Mouse (Mus musculus) G1E (cell line): Measurements from ENCODE around the gene Krt9. TPM values are rescaled to one million over a fixed set of nuclear protein-coding genes. Genes with fewer than 3 reads are reported as not detected.

Experiments
- ATAC-seq: 2 replicates; pipeline ENCODE4 v1.8.0; 2016; ENCODE audit warnings: mild to moderate bottlenecking; ENCODE audit not compliant: insufficient number of reproducible peaks, poor library complexity, low FRiP score, severe bottlenecking; ENCODE audit errors: extremely low read depth
- DNase-seq: peaks from one replicate; pipeline ENCODE4 v3.0.0; 2012; ENCODE audit warnings: low spot score
- H3K27me3 ChIP-seq: 2 replicates; pipeline ENCODE4 v1.6.1; 2012; ENCODE audit warnings: mild to moderate bottlenecking, low read length, inconsistent platforms; ENCODE audit not compliant: insufficient read depth
- H3K36me3 ChIP-seq: replicated peaks from 2 replicates; pipeline ENCODE3; 2012; ENCODE audit warnings: mild to moderate bottlenecking, inconsistent platforms
- H3K4me1 ChIP-seq: 2 replicates; pipeline ENCODE4 v1.6.1; 2012; ENCODE audit warnings: low read depth, low read length, inconsistent platforms, mixed read lengths; ENCODE audit not compliant: insufficient read depth
- H3K4me3 ChIP-seq: 2 replicates; pipeline ENCODE4 v1.5.1; 2012; ENCODE audit warnings: low read depth, mild to moderate bottlenecking, inconsistent platforms, low read length, moderate library complexity, mixed read lengths
- H3K9me3 ChIP-seq: replicated peaks from 2 replicates; pipeline ENCODE4 v1.6.1; 2012; ENCODE audit warnings: inconsistent platforms
- CTCF ChIP-seq: IDR thresholded peaks from 2 replicates; pipeline ENCODE4 v1.5.1; 2012; ENCODE audit warnings: low read depth, low read length, inconsistent platforms, mixed read lengths
- GATA1 ChIP-seq: IDR thresholded peaks from 2 replicates; pipeline ENCODE4 v1.6.1; 2012; ENCODE audit warnings: borderline replicate concordance, low read length, inconsistent platforms, mixed read lengths
- GATA2 ChIP-seq: IDR thresholded peaks from 2 replicates; pipeline ENCODE4 v1.6.1; 2012; ENCODE audit warnings: low read depth, low read length, inconsistent platforms, borderline replicate concordance
- POLR2AphosphoS5 ChIP-seq: IDR thresholded peaks from 2 replicates; pipeline ENCODE4 v1.6.1; 2012; ENCODE audit warnings: low read depth, low read length, inconsistent platforms; ENCODE audit not compliant: insufficient replicate concordance
- TAL1 ChIP-seq: conservative IDR thresholded peaks from 2 replicates; pipeline ENCODE4 v1.6.1; 2012; ENCODE audit warnings: low read depth, low read length, inconsistent platforms, mixed read lengths
- polyA plus RNA-seq: library from polyadenylated mRNA; stranded (reverse); fragments of >175 nt; gene quantifications from 2 replicates; pipeline ENCODE4 v1.2.3, GENCODE M21; 2012
- total RNA-seq, 2 experiments: library from RNA; stranded (forward) in 1 of 2; stranded (reverse) in 1 of 2; fragments of 200-1000 nt in 1 of 2; fragments of >200 nt in 1 of 2; fragmentation: Nextera tagmentation in 1 of 2; gene quantifications; 2 replicates each; pipeline ENCODE4 v1.2.3; 2014 to 2017

Gene Krt9
- total and polyA plus RNA-seq, 3 experiments = not detected

DNA sequence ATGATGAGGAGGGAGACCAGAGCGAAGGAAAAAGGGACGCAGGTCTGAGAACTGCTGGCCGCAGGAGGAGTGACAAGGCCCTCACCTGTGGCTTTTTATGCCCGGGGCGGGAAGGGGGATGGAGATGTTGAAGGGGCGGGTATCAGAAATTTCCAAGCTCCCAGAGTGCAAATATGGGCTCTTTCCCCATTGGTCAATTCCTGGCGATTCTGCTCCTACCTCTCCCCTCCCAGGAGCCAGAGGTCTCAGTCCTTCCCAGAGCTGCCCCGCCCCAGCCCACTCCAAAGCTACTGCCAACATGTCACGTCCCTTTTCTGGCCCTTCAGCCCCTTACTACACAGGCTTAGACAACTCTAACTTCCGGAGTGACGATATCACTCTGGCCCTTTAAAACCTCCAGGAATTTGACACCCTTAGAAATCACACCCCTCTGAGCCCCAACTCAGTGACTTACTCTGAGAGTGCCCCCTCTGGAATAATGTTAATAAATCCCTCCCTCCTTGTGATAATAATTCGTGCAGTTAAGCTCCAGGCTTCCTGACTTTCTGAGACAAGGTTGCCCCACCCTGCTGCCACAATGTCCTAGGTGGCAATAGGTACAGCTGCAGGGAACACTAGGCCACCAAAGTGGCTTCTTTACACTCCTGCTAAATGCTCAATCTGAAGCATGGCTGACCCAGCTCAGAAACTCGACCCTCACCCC is 47.0 kb downstream of the Krt9 start:
- H3K27me3 ChIP-seq = no peaks in the 10 kb centered on the region
- DNase-seq = no peak

GRCm38 (mm10) chr11:100145104-100145503 is 47.9 kb downstream of the Krt9 start:
- ATAC-seq (no peak), DNase-seq (no peak)

More for the DNA sequence above, 47.0 kb downstream of the Krt9 start:
- Histone ChIP-seq H3K4me3 (no peak overlapping the region), H3K36me3 (no peaks in the 10 kb centered on the region), H3K4me1 (no peaks in the 10 kb centered on the region), H3K9me3 (peaks cover 75% of the 10 kb centered on the region)
- TF ChIP-seq TAL1 (no peak), GATA1 (no peak), CTCF (no peak), GATA2 (no peak), POLR2AphosphoS5 (no peak)
- no peak for ATAC-seq

GRCm38 (mm10) chr11:100140966-100141365 is 52.1 kb downstream of the Krt9 start:
- Histone ChIP-seq H3K36me3 (no peaks in the 10 kb centered on the region), H3K4me3 (peak overlapping the region; percentile 36; the same call in 1 of the 2 replicates), H3K27me3 (no peaks in the 10 kb centered on the region), H3K9me3 (peaks cover 85% of the 10 kb centered on the region), H3K4me1 (no peaks in the 10 kb centered on the region)
- TF ChIP-seq CTCF (no peak), POLR2AphosphoS5 (no peak), GATA1 (no peak), TAL1 (no peak), GATA2 (no peak)
- ATAC-seq (no peak), DNase-seq (no peak)

More at GRCm38 (mm10) chr11:100145104-100145503, 47.9 kb downstream of the Krt9 start:
- no peak for TF ChIP-seq TAL1
- no peak for TF ChIP-seq GATA1
- TF ChIP-seq POLR2AphosphoS5 = no peak
- no peak for TF ChIP-seq CTCF
- no peak for TF ChIP-seq GATA2
- H3K4me3 ChIP-seq = no peak overlapping the region
- peaks cover 78% of the 10 kb centered on the region for H3K9me3 ChIP-seq
- H3K4me1 ChIP-seq = no peaks in the 10 kb centered on the region
- no peaks in the 10 kb centered on the region for H3K36me3 ChIP-seq
- no peaks in the 10 kb centered on the region for H3K27me3 ChIP-seq

DNA sequence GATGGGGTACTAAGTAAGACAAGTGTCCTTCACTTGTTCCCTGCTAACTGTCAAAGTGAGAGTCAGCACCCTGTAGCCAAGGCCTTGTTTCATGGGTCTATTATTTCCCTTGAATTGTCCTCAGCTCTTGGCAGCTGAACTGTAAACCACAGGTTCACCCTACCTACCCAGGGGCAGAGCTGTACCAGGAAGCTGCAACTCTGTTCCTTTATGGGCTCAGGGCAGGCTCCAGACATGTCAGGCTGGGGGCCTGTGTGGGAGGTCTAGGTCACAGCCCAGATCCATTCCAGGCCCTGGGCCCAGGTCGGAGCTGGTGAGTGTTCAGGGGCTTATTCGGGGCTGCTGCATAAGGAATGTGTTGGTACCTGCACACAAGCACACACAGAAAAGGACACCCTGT is 53.7 kb downstream of the Krt9 start:
- Histone ChIP-seq H3K27me3 (no peaks in the 10 kb centered on the region), H3K9me3 (peaks cover 83% of the 10 kb centered on the region), H3K4me1 (no peaks in the 10 kb centered on the region), H3K36me3 (no peaks in the 10 kb centered on the region), H3K4me3 (no peak overlapping the region)
- DNase-seq = no peak
- TF ChIP-seq GATA1 = no peak
- no peak for TF ChIP-seq POLR2AphosphoS5
- no peak for TF ChIP-seq TAL1
- no peak for TF ChIP-seq GATA2
- TF ChIP-seq CTCF = no peak
- ATAC-seq = no peak

DNA sequence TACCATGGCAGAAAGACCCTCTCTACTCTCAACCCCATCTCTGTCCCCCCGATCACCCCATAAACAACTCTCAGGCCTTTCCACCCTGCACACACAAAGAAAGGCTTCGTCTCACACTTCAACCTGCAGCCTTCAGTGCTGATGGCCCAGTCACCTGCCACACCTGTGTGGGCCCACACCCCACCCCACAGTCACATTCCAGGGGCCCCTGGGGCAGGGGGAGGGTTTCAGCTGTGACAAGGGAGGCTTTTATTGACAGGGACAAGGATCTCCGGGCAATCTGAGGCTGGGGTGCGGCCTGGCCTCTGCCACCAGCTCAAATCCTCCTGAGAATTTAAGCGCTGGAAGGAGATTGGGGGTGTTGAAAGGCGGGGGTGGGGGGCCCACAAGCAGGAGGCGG is 54.2 kb downstream of the Krt9 start:
- no peak overlapping the region for H3K4me3 ChIP-seq
- TF ChIP-seq CTCF (no peak), TAL1 (no peak), GATA1 (no peak), GATA2 (no peak), POLR2AphosphoS5 (no peak)
- ATAC-seq = no peak
- no peaks in the 10 kb centered on the region for H3K4me1 ChIP-seq
- H3K27me3 ChIP-seq = no peaks in the 10 kb centered on the region
- DNase-seq = no peak
- no peaks in the 10 kb centered on the region for H3K36me3 ChIP-seq
- H3K9me3 ChIP-seq = peaks cover 84% of the 10 kb centered on the region

- H3K36me3 ChIP-seq = no peaks in the 10 kb centered on the region
- H3K4me3 ChIP-seq = no peak overlapping the region
- DNase-seq = no peak
- no peaks in the 10 kb centered on the region for H3K4me1 ChIP-seq
- TF ChIP-seq GATA2 (no peak), CTCF (no peak), GATA1 (no peak), POLR2AphosphoS5 (no peak), TAL1 (no peak)
- no peaks in the 10 kb centered on the region for H3K27me3 ChIP-seq
- H3K9me3 ChIP-seq = peaks cover 92% of the 10 kb centered on the region
- ATAC-seq = no peak
Observed at GRCm38 (mm10) chr11:100137693-100138092, 55.4 kb downstream of the Krt9 start.

Other genes starting within 250 kb of the Krt9 start
Only the 20 nearest of the 26 such genes appear.
- not detected in 2 replicates for gene Krtap16-1, start 206.6 kb downstream of the Krt9 start, total RNA-seq (2014; fragmentation: Nextera tagmentation)
- gene Krtap16-1, start 206.6 kb downstream of the Krt9 start, total RNA-seq (2017) = 0.06 and 0.11 TPM in 2 replicates
- not detected in 2 replicates for gene Krtap16-1, start 206.6 kb downstream of the Krt9 start, polyA plus RNA-seq
- gene Krtap17-1, start 199.3 kb downstream of the Krt9 start, total RNA-seq (2014; fragmentation: Nextera tagmentation) = not detected in 2 replicates
- gene Krtap17-1, start 199.3 kb downstream of the Krt9 start, total RNA-seq (2017) = not detected in 2 replicates
- gene Krtap17-1, start 199.3 kb downstream of the Krt9 start, polyA plus RNA-seq = not detected in 2 replicates
- not detected in 2 replicates for gene Krt33a, start 177.0 kb downstream of the Krt9 start, total RNA-seq (2014; fragmentation: Nextera tagmentation)
- not detected in 2 replicates for gene Krt33a, start 177.0 kb downstream of the Krt9 start, total RNA-seq (2017)
- not detected in 2 replicates for gene Krt33a, start 177.0 kb downstream of the Krt9 start, polyA plus RNA-seq
- gene Krt33b, start 163.4 kb downstream of the Krt9 start, total RNA-seq (2014; fragmentation: Nextera tagmentation) = not detected in 2 replicates
- gene Krt33b, start 163.4 kb downstream of the Krt9 start, total RNA-seq (2017) = not detected in 2 replicates
- gene Krt33b, start 163.4 kb downstream of the Krt9 start, polyA plus RNA-seq = not detected in 2 replicates
- gene Krt34, start 151.7 kb downstream of the Krt9 start, total RNA-seq (2014; fragmentation: Nextera tagmentation) = not detected in 2 replicates
- not detected in 2 replicates for gene Krt34, start 151.7 kb downstream of the Krt9 start, total RNA-seq (2017)
- gene Krt34, start 151.7 kb downstream of the Krt9 start, polyA plus RNA-seq = not detected in 2 replicates
- gene Krt31, start 142.7 kb downstream of the Krt9 start, total RNA-seq (2014; fragmentation: Nextera tagmentation) = not detected in 2 replicates
- gene Krt31, start 142.7 kb downstream of the Krt9 start, total RNA-seq (2017) = 0.06 TPM in 1 of 2 replicates, not detected in the other
- not detected in 2 replicates for gene Krt31, start 142.7 kb downstream of the Krt9 start, polyA plus RNA-seq
- not detected in 2 replicates for gene Krt32, start 105.0 kb downstream of the Krt9 start, total RNA-seq (2014; fragmentation: Nextera tagmentation)
- gene Krt32, start 105.0 kb downstream of the Krt9 start, total RNA-seq (2017) = not detected in 2 replicates
- not detected in 2 replicates for gene Krt32, start 105.0 kb downstream of the Krt9 start, polyA plus RNA-seq
- gene Krt35, start 97.0 kb downstream of the Krt9 start, total RNA-seq (2014; fragmentation: Nextera tagmentation) = not detected in 2 replicates
- gene Krt35, start 97.0 kb downstream of the Krt9 start, total RNA-seq (2017) = not detected in 2 replicates
- not detected in 2 replicates for gene Krt35, start 97.0 kb downstream of the Krt9 start, polyA plus RNA-seq
- gene Krt36, start 87.6 kb downstream of the Krt9 start, total RNA-seq (2014; fragmentation: Nextera tagmentation) = not detected in 2 replicates
- gene Krt36, start 87.6 kb downstream of the Krt9 start, total RNA-seq (2017) = not detected in 2 replicates
- not detected in 2 replicates for gene Krt36, start 87.6 kb downstream of the Krt9 start, polyA plus RNA-seq
- not detected in 2 replicates for gene Krt13, start 71.7 kb downstream of the Krt9 start, total RNA-seq (2014; fragmentation: Nextera tagmentation)
- 0.11 TPM in 1 of 2 replicates, not detected in the other for gene Krt13, start 71.7 kb downstream of the Krt9 start, total RNA-seq (2017)
- gene Krt13, start 71.7 kb downstream of the Krt9 start, polyA plus RNA-seq = not detected in 2 replicates
- gene Krt15, start 57.3 kb downstream of the Krt9 start, total RNA-seq (2014; fragmentation: Nextera tagmentation) = not detected in 2 replicates
- gene Krt15, start 57.3 kb downstream of the Krt9 start, total RNA-seq (2017) = not detected in 2 replicates
- not detected in 2 replicates for gene Krt15, start 57.3 kb downstream of the Krt9 start, polyA plus RNA-seq
- gene Krt19, start 44.6 kb downstream of the Krt9 start, total RNA-seq (2014; fragmentation: Nextera tagmentation) = not detected in 2 replicates
- not detected in 2 replicates for gene Krt19, start 44.6 kb downstream of the Krt9 start, total RNA-seq (2017)
- gene Krt19, start 44.6 kb downstream of the Krt9 start, polyA plus RNA-seq = not detected in 2 replicates
- gene Krt14, start 14.3 kb upstream of the Krt9 start, total RNA-seq (2014; fragmentation: Nextera tagmentation) = not detected in 2 replicates
- 0.11 TPM in 1 of 2 replicates, not detected in the other for gene Krt14, start 14.3 kb upstream of the Krt9 start, total RNA-seq (2017)
- 0.08 TPM in 1 of 2 replicates, not detected in the other for gene Krt14, start 14.3 kb upstream of the Krt9 start, polyA plus RNA-seq
- not detected in 2 replicates for gene Krt16, start 55.7 kb upstream of the Krt9 start, total RNA-seq (2014; fragmentation: Nextera tagmentation)
- 0.05 TPM in 1 of 2 replicates, not detected in the other for gene Krt16, start 55.7 kb upstream of the Krt9 start, total RNA-seq (2017)
- not detected in 2 replicates for gene Krt16, start 55.7 kb upstream of the Krt9 start, polyA plus RNA-seq
- not detected in 2 replicates for gene Krt17, start 67.8 kb upstream of the Krt9 start, total RNA-seq (2014; fragmentation: Nextera tagmentation)
- gene Krt17, start 67.8 kb upstream of the Krt9 start, total RNA-seq (2017) = not detected in 2 replicates
- gene Krt17, start 67.8 kb upstream of the Krt9 start, polyA plus RNA-seq = 0.07 TPM in 2 replicates
- gene Krt42, start 76.6 kb upstream of the Krt9 start, total RNA-seq (2014; fragmentation: Nextera tagmentation) = not detected in 2 replicates
- 0.11 TPM in 1 of 2 replicates, not detected in the other for gene Krt42, start 76.6 kb upstream of the Krt9 start, total RNA-seq (2017)
- gene Krt42, start 76.6 kb upstream of the Krt9 start, polyA plus RNA-seq = not detected in 2 replicates
- 916 and 1,324 TPM in 2 replicates for gene Eif1, start 126.6 kb upstream of the Krt9 start, total RNA-seq (2014; fragmentation: Nextera tagmentation)
- 235 and 344 TPM in 2 replicates for gene Eif1, start 126.6 kb upstream of the Krt9 start, total RNA-seq (2017)
- gene Eif1, start 126.6 kb upstream of the Krt9 start, polyA plus RNA-seq = 514 and 548 TPM in 2 replicates
- not detected in 2 replicates for gene Gast, start 141.2 kb upstream of the Krt9 start, total RNA-seq (2014; fragmentation: Nextera tagmentation)
- not detected in 2 replicates for gene Gast, start 141.2 kb upstream of the Krt9 start, total RNA-seq (2017)
- gene Gast, start 141.2 kb upstream of the Krt9 start, polyA plus RNA-seq = not detected in 2 replicates
- not detected in 2 replicates for gene Hap1, start 162.9 kb upstream of the Krt9 start, total RNA-seq (2014; fragmentation: Nextera tagmentation)
- gene Hap1, start 162.9 kb upstream of the Krt9 start, total RNA-seq (2017) = 0.05 TPM in 1 of 2 replicates, not detected in the other
- gene Hap1, start 162.9 kb upstream of the Krt9 start, polyA plus RNA-seq = not detected in 2 replicates
- gene Jup, start 204.5 kb upstream of the Krt9 start, total RNA-seq (2014; fragmentation: Nextera tagmentation) = not detected in 2 replicates
- 0.33 and 0.58 TPM in 2 replicates for gene Jup, start 204.5 kb upstream of the Krt9 start, total RNA-seq (2017)
- gene Jup, start 204.5 kb upstream of the Krt9 start, polyA plus RNA-seq = not detected in 2 replicates